Comparison of ENCODE assay signal across 11 mouse cellular contexts in the genomic region with DNA sequence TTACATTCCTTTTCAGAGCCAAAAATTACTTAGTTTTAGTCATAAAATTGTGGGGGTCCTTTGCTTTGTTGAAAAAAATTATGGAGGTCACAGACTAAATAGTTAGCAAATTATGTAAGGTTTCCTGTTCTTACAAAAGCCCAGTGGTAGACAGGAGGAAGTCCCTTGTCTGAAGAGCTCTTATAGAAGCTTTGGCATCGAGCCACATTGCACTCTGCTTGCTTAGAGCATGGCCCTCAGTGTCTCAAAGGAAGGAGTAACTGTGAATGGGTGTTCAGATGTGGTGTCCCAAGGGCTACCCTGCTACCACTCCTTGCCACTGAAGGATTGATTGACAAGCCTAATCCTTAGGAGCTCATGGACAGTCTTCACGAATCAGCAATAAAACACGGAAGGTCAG. TPM values are rescaled to one million over a fixed set of nuclear protein-coding genes. Genes with fewer than 3 reads are reported as not detected.
DNase-seq lines count a peak whose midpoint lies in the region; ATAC-seq and TF ChIP-seq lines count a peak whose summit lies in the region.
"Had no signal": no experiment of that assay in that cellular context is flagged by ENCODE, and none has a peak within 500 bp of the region (broad histone marks: within the 10 kb centered on the region; RNA-seq: fewer than 3 reads in every experiment).

No protein-coding gene starts in this region.

- no peak for TF ChIP-seq CTCF in kidney, postnatal 0 days (IDR thresholded peaks at IDR 0.05; ENCODE audit: low read depth)
- no peak for TF ChIP-seq CTCF in MEL (IDR thresholded peaks at IDR 0.05 in 2 of 3, conservative IDR thresholded peaks at IDR 0.05 in 1 of 3; ENCODE audit: control insufficient read depth in 1 of 3, insufficient read depth in 1 of 3, low read depth in 2 of 3, low read length in 3 of 3, poor library complexity in 1 of 3, severe bottlenecking in 1 of 3)
- no peak for TF ChIP-seq CTCF in lung, postnatal 0 days (IDR thresholded peaks at IDR 0.05)

- H3K27me3 ChIP-seq in kidney, postnatal 0 days (ENCODE audit: insufficient read depth, low read length) = no peaks in the 10 kb centered on the region
- H3K27me3 ChIP-seq in MEL (ENCODE audit: control insufficient read depth in 1 of 2, insufficient read depth in 2 of 2, low read length in 2 of 2) = peaks cover 13 to 14% of the 10 kb centered on the region in 2 experiments
- H3K27me3 ChIP-seq in lung, postnatal 0 days (replicated peaks; ENCODE audit: insufficient read depth, low read length) = no peaks in the 10 kb centered on the region
- H3K27me3 ChIP-seq: hindbrain, embryonic 15.5 days; limb, embryonic 12.5 days had no signal

- 54% methylated on average over 3 of the region's 3 CpGs for WGBS in kidney, postnatal 0 days
- 21% methylated on average over 3 of the region's 3 CpGs for WGBS in lung, postnatal 0 days

- H3K9ac ChIP-seq in kidney, postnatal 0 days (ENCODE audit: low read depth, low read length) = no peak overlapping the region
- no peak overlapping the region for H3K9ac ChIP-seq in MEL (ENCODE audit: control insufficient read depth, low read depth, low read length, poor library complexity, severe bottlenecking)
- no peak overlapping the region for H3K9ac ChIP-seq in lung, postnatal 0 days (replicated peaks; ENCODE audit: low read depth)
- H3K9ac ChIP-seq: hindbrain, embryonic 15.5 days; limb, embryonic 12.5 days had no signal

- TF ChIP-seq EP300 in MEL (IDR thresholded peaks at IDR 0.05; ENCODE audit: low read depth in 1 of 2, low read length in 2 of 2) = no peak
- TF ChIP-seq EP300 in lung, postnatal 0 days (IDR thresholded peaks at IDR 0.05) = no peak

- H3K9me3 ChIP-seq in kidney, postnatal 0 days (replicated peaks; ENCODE audit: low read length) = no peaks in the 10 kb centered on the region
- H3K9me3 ChIP-seq in MEL (replicated peaks; ENCODE audit: insufficient read depth, low read length) = no peaks in the 10 kb centered on the region
- H3K9me3 ChIP-seq in lung, postnatal 0 days (ENCODE audit: low read length) = no peaks in the 10 kb centered on the region
- H3K9me3 ChIP-seq: forebrain, embryonic 10.5 days; hindbrain, embryonic 15.5 days; limb, embryonic 12.5 days had no signal

- H3K27ac ChIP-seq in kidney, postnatal 0 days = no peak overlapping the region
- no peak overlapping the region for H3K27ac ChIP-seq in MEL (ENCODE audit: control insufficient read depth, low read depth, low read length)
- H3K27ac ChIP-seq in lung, postnatal 0 days (ENCODE audit: low read length) = no peak overlapping the region
- H3K27ac ChIP-seq: forebrain, embryonic 10.5 days; hindbrain, embryonic 15.5 days; limb, embryonic 12.5 days had no signal

- no peaks in the 10 kb centered on the region for H3K4me1 ChIP-seq in kidney, postnatal 0 days (replicated peaks; ENCODE audit: insufficient read depth, low read length)
- peaks cover 0 to 3% of the 10 kb centered on the region in 2 experiments; a peak in 1 of 4 replicates for H3K4me1 ChIP-seq in MEL (ENCODE audit: control insufficient read depth in 1 of 2, insufficient read depth in 2 of 2, low read length in 2 of 2)
- peaks cover 4% of the 10 kb centered on the region; the same call in 1 of the 2 replicates for H3K4me1 ChIP-seq in lung, postnatal 0 days (ENCODE audit: insufficient read depth, low read depth, low read length)
- H3K4me1 ChIP-seq: forebrain, embryonic 10.5 days; hindbrain, embryonic 15.5 days; limb, embryonic 12.5 days had no signal

- ATAC-seq in kidney, postnatal 0 days (replicated peaks; ENCODE audit: low FRiP score, low read depth) = no peak
- ATAC-seq in common myeloid progenitor, adult 5-6 weeks (replicated peaks; ENCODE audit: low read depth, poor library complexity, severe bottlenecking) = peak; percentile 84
- peak; percentile 85 for ATAC-seq in lung, postnatal 0 days
- ATAC-seq in megakaryocyte-erythroid progenitor cell, adult 5-6 weeks (replicated peaks; ENCODE audit: low FRiP score, low TSS enrichment, poor library complexity, severe bottlenecking) = no peak

- peak; percentile 75 for DNase-seq in kidney, postnatal 0 days (ENCODE audit: low spot score)
- DNase-seq in kidney, adult 11 months = no peak
- DNase-seq in MEL (ENCODE audit: low read depth, low spot score) = peak; percentile 84
- DNase-seq in lung, postnatal 0 days (ENCODE audit: low spot score) = peak; percentile 84
- no peak for DNase-seq in cerebellum, adult 11 months

- H3K4me3 ChIP-seq in kidney, postnatal 0 days (replicated peaks; ENCODE audit: low read depth, low read length) = no peak overlapping the region
- H3K4me3 ChIP-seq in MEL (ENCODE audit: control insufficient read depth in 1 of 2, insufficient read depth in 1 of 2, low read depth in 2 of 2, low read length in 2 of 2) = no peak overlapping the region
- no peak overlapping the region for H3K4me3 ChIP-seq in lung, postnatal 0 days (ENCODE audit: low read depth, low read length)
- H3K4me3 ChIP-seq: forebrain, embryonic 10.5 days; hindbrain, embryonic 15.5 days; limb, embryonic 12.5 days; myocyte had no signal

- TF ChIP-seq POLR2A in MEL (IDR thresholded peaks at IDR 0.05; ENCODE audit: control insufficient read depth in 1 of 2, insufficient read depth in 1 of 2, low read depth in 1 of 2, low read length in 2 of 2, poor library complexity in 1 of 2) = no peak

- no peak overlapping the region for H3K4me2 ChIP-seq in kidney, postnatal 0 days (ENCODE audit: low read length)
- H3K4me2 ChIP-seq in lung, postnatal 0 days (replicated peaks; ENCODE audit: low read depth, low read length) = no peak overlapping the region
- H3K4me2 ChIP-seq: hindbrain, embryonic 15.5 days; limb, embryonic 12.5 days had no signal

- TF ChIP-seq RAD21 in MEL (IDR thresholded peaks at IDR 0.05; ENCODE audit: low read depth, low read length) = no peak

- no peaks in the 10 kb centered on the region for H3K79me2 ChIP-seq in MEL (ENCODE audit: control insufficient read depth, insufficient read depth, low read length, poor library complexity)

- no peaks in the 10 kb centered on the region for H3K36me3 ChIP-seq in kidney, postnatal 0 days (ENCODE audit: insufficient read depth, low read length)
- no peaks in the 10 kb centered on the region for H3K36me3 ChIP-seq in MEL (ENCODE audit: control insufficient read depth in 1 of 2, insufficient read depth in 2 of 2, low read length in 2 of 2)
- H3K36me3 ChIP-seq in lung, postnatal 0 days (ENCODE audit: insufficient read depth, low read length) = no peaks in the 10 kb centered on the region
- H3K36me3 ChIP-seq: forebrain, embryonic 10.5 days; hindbrain, embryonic 15.5 days; limb, embryonic 12.5 days had no signal

RNA-seq across cellular contexts. Expression of a gene that starts 25.3 kb away (rescaled TPM):
- 3.8 and 4.0 TPM in 2 replicates for polyA plus RNA-seq in kidney, postnatal 0 days (2015; fragmentation: Nextera tagmentation; extraction: Ambion mirVana)
- total RNA-seq in MEL (2012; rRNA removed) = not detected in 2 replicates
- polyA plus RNA-seq in MEL (2012; ENCODE audit: insufficient read depth in 1 of 2, insufficient read length in 2 of 2, low read depth in 1 of 2, low replicate concordance in 2 of 2, missing spikeins in 1 of 2) = under 1 TPM in 1 of 2 experiments, not detected in 1; 0.03 TPM
- total RNA-seq in common myeloid progenitor, adult 5-6 weeks (2017) = 0.37 TPM in 1 of 2 replicates, not detected in the other
- polyA plus RNA-seq in lung, postnatal 0 days (2015; fragmentation: Nextera tagmentation; extraction: Ambion mirVana) = 5.8 and 7.0 TPM in 2 replicates
- total RNA-seq in megakaryocyte-erythroid progenitor cell, adult 5-6 weeks (2014; fragmentation: Nextera tagmentation) = 0.48 TPM in 1 of 2 replicates, not detected in the other
- 0.11 and 0.42 TPM in 2 replicates for total RNA-seq in megakaryocyte-erythroid progenitor cell, adult 5-6 weeks (2017)

RNA-seq across cellular contexts. Expression of a gene that starts 40.8 kb away (rescaled TPM):
- 455 and 492 TPM in 2 replicates for polyA plus RNA-seq in kidney, postnatal 0 days (2015; fragmentation: Nextera tagmentation; extraction: Ambion mirVana)
- 46.8 and 56.2 TPM in 2 replicates for total RNA-seq in MEL (2012; rRNA removed)
- 100 to 1,000 TPM in 1 of 2 experiments, not detected in 1; 179 TPM for polyA plus RNA-seq in MEL (2012; ENCODE audit: insufficient read depth in 1 of 2, insufficient read length in 2 of 2, low read depth in 1 of 2, low replicate concordance in 2 of 2, missing spikeins in 1 of 2)
- 25.7 and 49.9 TPM in 2 replicates for total RNA-seq in common myeloid progenitor, adult 5-6 weeks (2017)
- polyA plus RNA-seq in lung, postnatal 0 days (2015; fragmentation: Nextera tagmentation; extraction: Ambion mirVana) = 462 and 484 TPM in 2 replicates
- total RNA-seq in megakaryocyte-erythroid progenitor cell, adult 5-6 weeks (2014; fragmentation: Nextera tagmentation) = 109 and 125 TPM in 2 replicates
- 19.7 and 27.5 TPM in 2 replicates for total RNA-seq in megakaryocyte-erythroid progenitor cell, adult 5-6 weeks (2017)

RNA-seq across cellular contexts. Expression of a gene that starts 40.8 kb away (rescaled TPM):
- polyA plus RNA-seq in kidney, postnatal 0 days (2015; fragmentation: Nextera tagmentation; extraction: Ambion mirVana) = 15.6 and 15.9 TPM in 2 replicates
- total RNA-seq in MEL (2012; rRNA removed) = 2.3 and 3.7 TPM in 2 replicates
- 1 to 10 TPM in 1 of 2 experiments, not detected in 1; 4.1 TPM for polyA plus RNA-seq in MEL (2012; ENCODE audit: insufficient read depth in 1 of 2, insufficient read length in 2 of 2, low read depth in 1 of 2, low replicate concordance in 2 of 2, missing spikeins in 1 of 2)
- not detected in 2 replicates for total RNA-seq in common myeloid progenitor, adult 5-6 weeks (2017)
- 11.0 and 15.3 TPM in 2 replicates for polyA plus RNA-seq in lung, postnatal 0 days (2015; fragmentation: Nextera tagmentation; extraction: Ambion mirVana)
- 5.4 and 9.6 TPM in 2 replicates for total RNA-seq in megakaryocyte-erythroid progenitor cell, adult 5-6 weeks (2014; fragmentation: Nextera tagmentation)
- 0.33 and 0.91 TPM in 2 replicates for total RNA-seq in megakaryocyte-erythroid progenitor cell, adult 5-6 weeks (2017)

RNA-seq across cellular contexts. Expression of a gene that starts 42.0 kb away (rescaled TPM):
- polyA plus RNA-seq in kidney, postnatal 0 days (2015; fragmentation: Nextera tagmentation; extraction: Ambion mirVana) = 0.10 and 0.16 TPM in 2 replicates
- not detected in 2 replicates for total RNA-seq in MEL (2012; rRNA removed)
- polyA plus RNA-seq in MEL (2012; ENCODE audit: insufficient read depth in 1 of 2, insufficient read length in 2 of 2, low read depth in 1 of 2, low replicate concordance in 2 of 2, missing spikeins in 1 of 2) = not detected
- not detected in 2 replicates for total RNA-seq in common myeloid progenitor, adult 5-6 weeks (2017)
- 0.08 and 0.11 TPM in 2 replicates for polyA plus RNA-seq in lung, postnatal 0 days (2015; fragmentation: Nextera tagmentation; extraction: Ambion mirVana)
- not detected in 2 replicates for total RNA-seq in megakaryocyte-erythroid progenitor cell, adult 5-6 weeks (2014; fragmentation: Nextera tagmentation)
- total RNA-seq in megakaryocyte-erythroid progenitor cell, adult 5-6 weeks (2017) = not detected in 2 replicates
- polyA plus RNA-seq: forebrain, embryonic 10.5 days; hindbrain, embryonic 15.5 days; limb, embryonic 12.5 days; myocyte had no signal

RNA-seq across cellular contexts. Expression of a gene that starts 42.7 kb away (rescaled TPM):
- polyA plus RNA-seq in kidney, postnatal 0 days (2015; fragmentation: Nextera tagmentation; extraction: Ambion mirVana) = 147 and 150 TPM in 2 replicates
- total RNA-seq in MEL (2012; rRNA removed) = 60.4 and 61.8 TPM in 2 replicates
- 100 to 1,000 TPM in 1 of 2 experiments, not detected in 1; 189 TPM for polyA plus RNA-seq in MEL (2012; ENCODE audit: insufficient read depth in 1 of 2, insufficient read length in 2 of 2, low read depth in 1 of 2, low replicate concordance in 2 of 2, missing spikeins in 1 of 2)
- 43.5 and 49.9 TPM in 2 replicates for total RNA-seq in common myeloid progenitor, adult 5-6 weeks (2017)
- 115 and 118 TPM in 2 replicates for polyA plus RNA-seq in lung, postnatal 0 days (2015; fragmentation: Nextera tagmentation; extraction: Ambion mirVana)
- 71.3 and 71.6 TPM in 2 replicates for total RNA-seq in megakaryocyte-erythroid progenitor cell, adult 5-6 weeks (2014; fragmentation: Nextera tagmentation)
- 17.9 and 45.7 TPM in 2 replicates for total RNA-seq in megakaryocyte-erythroid progenitor cell, adult 5-6 weeks (2017)

Comparison
In these comparisons a context has a peak if more than half of its experiments do, and no peak if none do; other contexts are left out.
1. DNase-seq: peak in kidney, postnatal 0 days (single experiment), MEL (single experiment) and lung, postnatal 0 days (single experiment); none in kidney, adult 11 months (single experiment) and cerebellum, adult 11 months (single experiment).
2. ATAC-seq: peak in common myeloid progenitor, adult 5-6 weeks (single experiment) and lung, postnatal 0 days (single experiment); none in kidney, postnatal 0 days (single experiment) and megakaryocyte-erythroid progenitor cell, adult 5-6 weeks (single experiment).